Mouse (Mus musculus) heart, adult 2 months (tissue): Measurements from ENCODE around the gene Slc6a8. TPM values are rescaled to one million over a fixed set of nuclear protein-coding genes. Genes with fewer than 3 reads are reported as not detected.
A peak's percentile ranks its signal among the peaks of the same experiment; 100 is the strongest.

Experiments used
- DNase-seq, 2 experiments: peaks; one replicate each; pipeline ENCODE4 v3.0.0; 2021
- H3K27ac ChIP-seq: fragments of 200-600 bp; 2 replicates; pipeline ENCODE4 v1.8.1; 2022
- H3K27me3 ChIP-seq: fragments of 200-500 bp; 2 replicates; pipeline ENCODE4 v1.6.1; 2012; ENCODE audit warnings: mild to moderate bottlenecking, low read length, inconsistent platforms, mixed read lengths; ENCODE audit not compliant: control insufficient read depth, insufficient read depth
- H3K36me3 ChIP-seq: fragments of 200-500 bp; 2 replicates; pipeline ENCODE4 v1.6.1; 2012; ENCODE audit warnings: low read length, inconsistent platforms; ENCODE audit not compliant: control insufficient read depth, insufficient read depth
- H3K4me1 ChIP-seq: fragments of 200-500 bp; 2 replicates; pipeline ENCODE4 v1.6.1; 2011; ENCODE audit warnings: low read length; ENCODE audit not compliant: control insufficient read depth, insufficient read depth
- H3K4me3 ChIP-seq: fragments of 200-600 bp; 2 replicates; pipeline ENCODE4 v1.8.1; 2022
- H3K79me2 ChIP-seq: fragments of 200-500 bp; replicated peaks from 2 replicates; pipeline ENCODE4 v1.6.1; 2012; ENCODE audit warnings: mild to moderate bottlenecking, inconsistent platforms, low read length, moderate library complexity, mixed read lengths; ENCODE audit not compliant: control insufficient read depth, insufficient read depth
- H3K9ac ChIP-seq: fragments of 200-500 bp; 2 replicates; pipeline ENCODE4 v1.6.1; 2012; ENCODE audit warnings: low read depth, mild to moderate bottlenecking, control low read depth, inconsistent platforms, low read length, mixed read lengths
- CTCF ChIP-seq: fragments of 200-600 bp; IDR thresholded peaks from 2 replicates; pipeline ENCODE4 v1.8.1; 2022; ENCODE audit warnings: antibody characterized with exemption, mild to moderate bottlenecking, moderate library complexity
- EP300 ChIP-seq: fragments of 200-500 bp; IDR thresholded peaks from 2 replicates; pipeline ENCODE4 v1.6.1; 2011; ENCODE audit warnings: low read depth, low read length, control low read depth; ENCODE audit not compliant: insufficient read depth
- POLR2A ChIP-seq: fragments of 200-500 bp; IDR thresholded peaks from 2 replicates; pipeline ENCODE4 v1.6.1; 2011; ENCODE audit warnings: mild to moderate bottlenecking, low read depth, low read length, control low read depth; ENCODE audit not compliant: insufficient read depth
- WGBS: fragments of 180-500 bp; shearing (Covaris S2); methylation state at CpG from one replicate; pipeline ENCODE4 v1.1.7; 2018; 5-methylcytosine and 5-hydroxymethylcytosine counted together
- intact Hi-C: fragments of 180-260 bp; cut with DNase I; formaldehyde crosslinking; loops from one replicate; pipeline ENCODE4 v1.15.1; 2025
- polyA plus RNA-seq: library from polyadenylated mRNA; depleted of rRNA; stranded (reverse); fragments of >200 nt; gene quantifications from 2 replicates; pipeline ENCODE4 v1.2.3, GENCODE M21; 2012; rRNA removed
- total RNA-seq, 2 experiments: library from RNA; stranded (reverse); gene quantifications; 2 replicates each; pipeline ENCODE4 v1.2.3; 2021

Slc6a8 gene
- total and polyA plus RNA-seq, 3 experiments: 155 to 179 (median 155) TPM

- WGBS: 36% methylated on average over 11 of the region's 11 CpGs
These were observed 44.7 kb downstream of the Slc6a8 start for GRCm38 (mm10) chrX:73717667-73718066.

GRCm38 (mm10) chrX:73718271-73718670 is 45.3 kb downstream of the Slc6a8 start:
- no peaks in the 10 kb centered on the region for H3K79me2 ChIP-seq
- H3K9ac ChIP-seq: peak overlapping the region; percentile 67
- H3K36me3 ChIP-seq: peaks cover 10% of the 10 kb centered on the region
- no peak for TF ChIP-seq CTCF
- no peak for TF ChIP-seq POLR2A
- no peak for TF ChIP-seq EP300
- 26% methylated on average over 3 of the region's 3 CpGs for WGBS
- peaks cover 14% of the 10 kb centered on the region for H3K4me1 ChIP-seq
- intact Hi-C loops: loop anchor here (10.0 kb wide), 1 partner anchor 237 kb away; no protein-coding TSS in a partner anchor
- H3K4me3 ChIP-seq: peak overlapping the region; percentile 18; the same call in 1 of the 2 replicates
- peak overlapping the region; percentile 92 for H3K27ac ChIP-seq
- no peaks in the 10 kb centered on the region for H3K27me3 ChIP-seq
- peak; percentile 26 to 45 for DNase-seq

More at GRCm38 (mm10) chrX:73717667-73718066, 44.7 kb downstream of the Slc6a8 start:
- no peak for TF ChIP-seq EP300
- intact Hi-C loops: loop anchor here (2.0 to 10.0 kb wide), 3 partner anchors 45 to 237 kb away; partner anchors contain the start of genes Idh3g, Slc6a8 and Ssr4
- Histone ChIP-seq H3K4me3 (peak overlapping the region; percentile 63), H3K79me2 (no peaks in the 10 kb centered on the region), H3K27ac (peak overlapping the region; percentile 92), H3K36me3 (peaks cover 10% of the 10 kb centered on the region), H3K9ac (peak overlapping the region; percentile 95), H3K4me1 (peaks cover 14% of the 10 kb centered on the region), H3K27me3 (no peaks in the 10 kb centered on the region)
- peak; percentile 37 to 43 for DNase-seq

DNA sequence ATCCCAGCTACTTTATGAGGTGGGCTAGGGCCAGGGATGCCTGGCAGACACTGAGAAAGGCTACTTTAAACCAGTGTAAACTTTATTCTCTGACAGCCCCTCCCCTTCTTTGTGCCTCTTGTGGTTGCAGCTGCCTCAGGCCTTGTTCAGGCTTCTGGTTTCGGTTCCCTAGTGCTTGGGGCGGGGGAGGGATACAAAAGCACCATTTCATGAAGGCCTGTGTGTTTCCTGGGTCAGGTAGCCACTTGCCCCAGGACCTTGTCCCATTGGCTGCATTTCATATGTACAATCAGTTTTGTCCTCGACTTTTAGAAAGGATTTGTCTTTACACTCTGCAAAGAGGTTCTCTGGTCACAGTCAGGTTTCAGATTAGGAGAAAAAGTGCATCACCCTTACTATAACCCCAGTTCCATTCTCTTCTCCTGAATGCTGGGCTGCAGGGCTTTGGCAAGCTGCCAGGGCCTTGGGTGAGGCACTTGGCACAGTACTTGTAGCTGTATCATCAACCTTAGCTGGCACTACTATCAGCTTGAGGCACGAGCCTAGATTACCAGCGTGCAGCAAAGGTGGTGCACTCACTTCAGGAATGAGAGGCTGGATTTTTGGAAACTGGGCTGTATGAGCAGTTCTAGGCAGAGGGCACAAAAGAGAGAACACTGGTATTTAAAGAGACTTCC is 45.9 kb downstream of the Slc6a8 start:
- H3K4me3 ChIP-seq: peak overlapping the region; percentile 18; the same call in 1 of the 2 replicates
- H3K27me3 ChIP-seq: no peaks in the 10 kb centered on the region
- H3K4me1 ChIP-seq: peaks cover 14% of the 10 kb centered on the region
- intact Hi-C loops: loop anchor here (10.0 kb wide), 1 partner anchor 236 kb away; no protein-coding TSS in a partner anchor
- 29% methylated on average over 5 of the region's 5 CpGs for WGBS
- H3K27ac ChIP-seq: peak overlapping the region; percentile 92
- peaks cover 10% of the 10 kb centered on the region for H3K36me3 ChIP-seq
- TF ChIP-seq CTCF (no peak), EP300 (no peak), POLR2A (no peak)
- H3K9ac ChIP-seq: peak overlapping the region; percentile 67
- H3K79me2 ChIP-seq: no peaks in the 10 kb centered on the region
- DNase-seq: peak; percentile 50 to 61

- 29% methylated on average over 1 of the region's 1 CpGs for WGBS
- Histone ChIP-seq H3K27ac (no peak overlapping the region), H3K27me3 (no peaks in the 10 kb centered on the region), H3K4me1 (no peaks in the 10 kb centered on the region), H3K79me2 (no peaks in the 10 kb centered on the region), H3K9ac (no peak overlapping the region), H3K36me3 (no peaks in the 10 kb centered on the region), H3K4me3 (no peak overlapping the region)
- DNase-seq: no peak
- intact Hi-C loops: no loop called here
- TF ChIP-seq EP300 (no peak), CTCF (no peak), POLR2A (no peak)
These were observed 58.0 kb downstream of the Slc6a8 start for GRCm38 (mm10) chrX:73730908-73731307.

Other genes starting within 250 kb of the Slc6a8 start
- not detected for gene Trex2, start 237.8 kb upstream of the Slc6a8 start, total RNA-seq
- gene Trex2, start 237.8 kb upstream of the Slc6a8 start, polyA plus RNA-seq: not detected in 2 replicates
- 1 to 10 TPM; 4.3 to 5.5 TPM for gene Haus7, start 214.1 kb upstream of the Slc6a8 start, total RNA-seq
- gene Haus7, start 214.1 kb upstream of the Slc6a8 start, polyA plus RNA-seq: 6.0 and 8.9 TPM in 2 replicates
- gene Bgn, start 189.5 kb upstream of the Slc6a8 start, total RNA-seq: 100 to 1,000 TPM; 190 to 202 TPM
- gene Bgn, start 189.5 kb upstream of the Slc6a8 start, polyA plus RNA-seq: 378 and 439 TPM in 2 replicates
- under 1 TPM in 1 of 2 experiments, not detected in 1; 0.14 TPM for gene Atp2b3, start 170.1 kb upstream of the Slc6a8 start, total RNA-seq
- gene Atp2b3, start 170.1 kb upstream of the Slc6a8 start, polyA plus RNA-seq: 0.09 and 0.12 TPM in 2 replicates
- not detected for gene Dusp9, start 33.7 kb upstream of the Slc6a8 start, total RNA-seq
- 0.04 TPM in 1 of 2 replicates, not detected in the other for gene Dusp9, start 33.7 kb upstream of the Slc6a8 start, polyA plus RNA-seq
- 1 to 10 TPM; 6.5 to 8.0 TPM for gene Pnck, start 13.0 kb upstream of the Slc6a8 start, total RNA-seq
- gene Pnck, start 13.0 kb upstream of the Slc6a8 start, polyA plus RNA-seq: 15.8 and 20.4 TPM in 2 replicates
- 10 to 100 TPM; 71.8 to 79.5 TPM for gene Bcap31, start 43.0 kb downstream of the Slc6a8 start, total RNA-seq
- 43.1 and 70.9 TPM in 2 replicates for gene Bcap31, start 43.0 kb downstream of the Slc6a8 start, polyA plus RNA-seq
- gene Abcd1, start 43.4 kb downstream of the Slc6a8 start, total RNA-seq: 10 to 100 TPM; 25.4 to 29.7 TPM
- gene Abcd1, start 43.4 kb downstream of the Slc6a8 start, polyA plus RNA-seq: 32.9 and 35.3 TPM in 2 replicates
- gene Plxnb3, start 83.9 kb downstream of the Slc6a8 start, total RNA-seq: 1 to 10 TPM; 1.0 to 2.0 TPM
- gene Plxnb3, start 83.9 kb downstream of the Slc6a8 start, polyA plus RNA-seq: 4.5 and 4.7 TPM in 2 replicates
- 10 to 100 TPM; 26.1 to 29.9 TPM for gene Srpk3, start 101.3 kb downstream of the Slc6a8 start, total RNA-seq
- 64.2 and 76.7 TPM in 2 replicates for gene Srpk3, start 101.3 kb downstream of the Slc6a8 start, polyA plus RNA-seq
- gene Idh3g, start 113.7 kb downstream of the Slc6a8 start, total RNA-seq: 100 to 1,000 TPM; 573 to 710 TPM
- gene Idh3g, start 113.7 kb downstream of the Slc6a8 start, polyA plus RNA-seq: 1,208 and 1,962 TPM in 2 replicates
- 10 to 100 TPM; 78.1 to 81.8 TPM for gene Ssr4, start 113.9 kb downstream of the Slc6a8 start, total RNA-seq
- gene Ssr4, start 113.9 kb downstream of the Slc6a8 start, polyA plus RNA-seq: 116 and 124 TPM in 2 replicates
- 1 to 10 TPM; 1.5 to 1.7 TPM for gene Pdzd4, start 151.8 kb downstream of the Slc6a8 start, total RNA-seq
- gene Pdzd4, start 151.8 kb downstream of the Slc6a8 start, polyA plus RNA-seq: 0.91 and 1.1 TPM in 2 replicates
- not detected for gene Avpr2, start 219.0 kb downstream of the Slc6a8 start, total RNA-seq
- gene Avpr2, start 219.0 kb downstream of the Slc6a8 start, polyA plus RNA-seq: not detected in 2 replicates
- gene L1cam, start 223.0 kb downstream of the Slc6a8 start, total RNA-seq: 1 to 10 TPM; 2.1 to 3.7 TPM
- 2.9 and 3.3 TPM in 2 replicates for gene L1cam, start 223.0 kb downstream of the Slc6a8 start, polyA plus RNA-seq
- gene Arhgap4, start 248.7 kb downstream of the Slc6a8 start, total RNA-seq: 1 to 10 TPM; 1.5 to 1.8 TPM
- gene Arhgap4, start 248.7 kb downstream of the Slc6a8 start, polyA plus RNA-seq: 5.7 and 7.7 TPM in 2 replicates
- gene Naa10, start 248.8 kb downstream of the Slc6a8 start, total RNA-seq: 10 to 100 TPM; 50.2 to 63.7 TPM
- gene Naa10, start 248.8 kb downstream of the Slc6a8 start, polyA plus RNA-seq: 57.2 and 64.5 TPM in 2 replicates